Mouse (Mus musculus): ENCODE data around the gene Spock1. TPM values are rescaled to one million over a fixed set of nuclear protein-coding genes. Genes with fewer than 3 reads are reported as not detected.
A peak's percentile ranks its signal among the peaks of the same experiment; 100 is the strongest.

Gene Spock1
- polyA plus RNA-seq (2015; fragmentation: Nextera tagmentation; extraction: Ambion mirVana): 0.08 and 0.12 TPM in 2 replicates

DNA sequence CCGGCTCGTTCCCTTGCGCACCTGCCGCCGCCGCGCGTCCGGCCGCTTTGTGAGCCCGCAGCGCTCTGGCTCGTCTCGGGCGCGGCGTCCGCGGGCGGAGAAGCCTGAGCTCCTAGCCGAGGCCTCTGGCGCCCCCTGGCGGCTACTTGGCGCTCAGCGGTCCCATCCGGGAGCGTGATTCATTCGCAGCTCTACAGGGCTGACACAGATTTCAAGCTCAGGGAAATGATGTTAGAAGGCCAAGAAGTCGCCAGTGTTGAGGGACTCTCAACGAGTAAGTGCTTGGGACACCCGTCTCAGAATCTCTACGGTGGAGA lies at the start of gene Spock1:
TSS of gene Spock1 (minus strand) at position 67 of the 317 bp plus-strand sequence.
- Histone ChIP-seq H3K4me1 (ENCODE audit: control insufficient read depth, low read depth, low read length) (no peaks in the 10 kb centered on the region), H3K4me2 (ENCODE audit: low read depth, low read length) (no peak within 1 kb of the TSS), H3K27ac (ENCODE audit: low read length) (no peak within 1 kb of the TSS), H3K36me3 (ENCODE audit: control insufficient read depth, insufficient read depth) (no peaks in the 10 kb centered on the region), H3K9ac (ENCODE audit: low read depth, low read length) (no peak within 1 kb of the TSS), H3K4me3 (ENCODE audit: low read depth, low read length) (0 out of 2 replicates have a peak within 1 kb of the TSS, but pooled peaks have one; percentile 7), H3K9me3 (replicated peaks; ENCODE audit: control insufficient read depth, low read length) (no peaks in the 10 kb centered on the region), H3K27me3 (ENCODE audit: control insufficient read depth, insufficient read depth, low read depth, low read length) (peaks cover 15% of the 10 kb centered on the region)
- peak; percentile 27; the same call in 1 of the 2 replicates for ATAC-seq (ENCODE audit: low read depth)
- WGBS (ENCODE audit: insufficient replicate concordance): 2% methylated on average over 32 of the region's 32 CpGs

DNA sequence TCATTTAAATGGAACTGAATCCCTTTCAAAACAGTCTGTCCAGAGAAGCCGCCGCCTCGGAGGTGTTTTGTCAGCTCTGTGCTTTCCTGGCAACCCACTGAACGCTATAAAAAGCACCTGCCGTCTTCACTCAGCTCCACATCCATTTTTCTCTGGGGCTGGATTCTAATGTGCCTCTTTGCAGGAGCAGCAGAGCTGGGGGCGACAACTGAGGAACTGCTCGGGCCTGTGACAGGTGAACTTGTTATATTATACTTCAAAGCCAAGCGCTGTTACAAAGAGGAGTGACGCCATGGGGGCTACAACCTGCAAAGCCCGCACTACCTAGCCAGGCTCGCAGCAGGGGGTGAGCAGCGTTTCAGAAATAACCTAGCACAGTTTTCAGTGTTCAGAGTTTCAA lies 42.0 kb upstream of the Spock1 start:
- no peaks in the 10 kb centered on the region for H3K36me3 ChIP-seq (ENCODE audit: control insufficient read depth, insufficient read depth)
- H3K9me3 ChIP-seq (replicated peaks; ENCODE audit: control insufficient read depth, low read length): no peaks in the 10 kb centered on the region
- H3K4me1 ChIP-seq (ENCODE audit: control insufficient read depth, low read depth, low read length): no peaks in the 10 kb centered on the region
- H3K27me3 ChIP-seq (ENCODE audit: control insufficient read depth, insufficient read depth, low read depth, low read length): no peaks in the 10 kb centered on the region
- H3K27ac ChIP-seq (ENCODE audit: low read length): no peak overlapping the region
- WGBS (ENCODE audit: insufficient replicate concordance): 66% methylated on average over 12 of the region's 12 CpGs
- ATAC-seq (ENCODE audit: low read depth): no peak
- no peak overlapping the region for H3K9ac ChIP-seq (ENCODE audit: low read depth, low read length)
- H3K4me3 ChIP-seq (ENCODE audit: low read depth, low read length): no peak overlapping the region
- H3K4me2 ChIP-seq (ENCODE audit: low read depth, low read length): no peak overlapping the region

DNA sequence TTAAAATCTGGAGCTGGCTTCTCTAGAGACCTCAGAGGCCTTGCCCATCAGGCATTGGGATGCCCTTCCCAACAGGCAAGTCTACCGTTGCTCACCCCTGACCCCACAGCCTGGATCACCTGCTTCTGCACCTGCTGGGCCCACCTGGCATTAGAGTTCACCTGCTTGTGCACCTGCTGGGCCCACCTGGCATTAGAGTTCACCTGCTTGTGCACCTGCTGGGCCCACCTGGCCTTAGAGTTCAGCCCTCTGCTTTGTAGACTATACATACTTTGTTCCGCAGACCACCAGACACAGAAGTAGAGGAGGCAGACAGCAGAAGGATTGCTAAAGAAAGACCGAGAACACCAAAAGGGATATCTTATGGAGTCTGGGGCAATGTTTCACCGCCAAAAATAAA lies 41.4 kb upstream of the Spock1 start:
- Histone ChIP-seq H3K4me1 (ENCODE audit: control insufficient read depth, low read depth, low read length) (no peaks in the 10 kb centered on the region), H3K9me3 (replicated peaks; ENCODE audit: control insufficient read depth, low read length) (no peaks in the 10 kb centered on the region), H3K27ac (ENCODE audit: low read length) (no peak overlapping the region), H3K4me3 (ENCODE audit: low read depth, low read length) (no peak overlapping the region), H3K36me3 (ENCODE audit: control insufficient read depth, insufficient read depth) (no peaks in the 10 kb centered on the region), H3K9ac (ENCODE audit: low read depth, low read length) (no peak overlapping the region), H3K27me3 (ENCODE audit: control insufficient read depth, insufficient read depth, low read depth, low read length) (no peaks in the 10 kb centered on the region), H3K4me2 (ENCODE audit: low read depth, low read length) (no peak overlapping the region)
- no peak for ATAC-seq (ENCODE audit: low read depth)
- 76% methylated on average over 4 of the region's 4 CpGs for WGBS (ENCODE audit: insufficient replicate concordance)

DNA sequence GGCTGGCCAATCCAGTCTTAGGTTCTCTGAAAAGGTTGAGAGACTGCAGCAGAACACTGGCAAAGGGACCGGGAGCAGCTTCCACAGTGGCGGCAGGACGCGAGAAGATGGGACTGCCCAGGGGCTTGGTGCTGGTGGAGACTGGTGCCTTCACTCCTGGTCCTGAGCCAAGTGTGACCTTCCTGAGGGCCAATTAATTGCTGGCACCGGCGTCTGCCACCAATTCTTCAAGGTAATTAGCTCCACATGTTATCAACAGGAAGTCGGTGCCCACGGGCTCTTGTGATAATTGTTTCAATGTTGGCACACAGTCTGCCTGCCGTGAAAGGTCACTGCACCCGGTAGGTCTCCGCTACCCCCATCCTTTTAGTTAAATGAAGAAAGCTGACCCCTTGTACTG lies 37.1 kb upstream of the Spock1 start:
- ATAC-seq (ENCODE audit: low read depth): no peak
- H3K9ac ChIP-seq (ENCODE audit: low read depth, low read length): no peak overlapping the region
- H3K27ac ChIP-seq (ENCODE audit: low read length): no peak overlapping the region
- no peak overlapping the region for H3K4me2 ChIP-seq (ENCODE audit: low read depth, low read length)
- no peaks in the 10 kb centered on the region for H3K4me1 ChIP-seq (ENCODE audit: control insufficient read depth, low read depth, low read length)
- 62% methylated on average over 11 of the region's 11 CpGs for WGBS (ENCODE audit: insufficient replicate concordance)
- H3K27me3 ChIP-seq (ENCODE audit: control insufficient read depth, insufficient read depth, low read depth, low read length): no peaks in the 10 kb centered on the region
- no peaks in the 10 kb centered on the region for H3K9me3 ChIP-seq (replicated peaks; ENCODE audit: control insufficient read depth, low read length)
- H3K4me3 ChIP-seq (ENCODE audit: low read depth, low read length): no peak overlapping the region
- H3K36me3 ChIP-seq (ENCODE audit: control insufficient read depth, insufficient read depth): no peaks in the 10 kb centered on the region

DNA sequence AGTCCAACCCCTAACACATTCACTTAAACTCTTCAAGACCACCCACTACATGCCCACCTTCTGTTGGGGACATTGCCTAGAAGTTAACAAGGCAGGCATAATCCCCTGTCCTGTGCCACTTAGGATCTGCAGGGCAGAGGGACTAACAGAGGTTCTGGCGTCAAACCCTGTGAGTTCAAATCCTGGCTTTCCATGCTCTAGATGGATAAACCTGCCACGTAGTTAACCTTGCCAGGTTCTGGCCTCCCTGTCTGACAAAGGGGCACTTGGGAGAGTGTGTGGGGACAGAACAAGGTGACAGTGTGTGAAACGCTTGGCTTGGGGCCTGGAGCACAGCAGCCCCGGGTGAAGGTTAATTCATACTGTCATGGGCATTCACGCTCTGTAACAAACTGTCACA lies 36.3 kb upstream of the Spock1 start:
- Histone ChIP-seq H3K9ac (ENCODE audit: low read depth, low read length) (no peak overlapping the region), H3K27ac (ENCODE audit: low read length) (no peak overlapping the region), H3K36me3 (ENCODE audit: control insufficient read depth, insufficient read depth) (no peaks in the 10 kb centered on the region), H3K27me3 (ENCODE audit: control insufficient read depth, insufficient read depth, low read depth, low read length) (no peaks in the 10 kb centered on the region), H3K4me3 (ENCODE audit: low read depth, low read length) (no peak overlapping the region), H3K4me1 (ENCODE audit: control insufficient read depth, low read depth, low read length) (no peaks in the 10 kb centered on the region), H3K4me2 (ENCODE audit: low read depth, low read length) (no peak overlapping the region), H3K9me3 (replicated peaks; ENCODE audit: control insufficient read depth, low read length) (no peaks in the 10 kb centered on the region)
- WGBS (ENCODE audit: insufficient replicate concordance): 71% methylated on average over 5 of the region's 5 CpGs
- no peak for ATAC-seq (ENCODE audit: low read depth)

DNA sequence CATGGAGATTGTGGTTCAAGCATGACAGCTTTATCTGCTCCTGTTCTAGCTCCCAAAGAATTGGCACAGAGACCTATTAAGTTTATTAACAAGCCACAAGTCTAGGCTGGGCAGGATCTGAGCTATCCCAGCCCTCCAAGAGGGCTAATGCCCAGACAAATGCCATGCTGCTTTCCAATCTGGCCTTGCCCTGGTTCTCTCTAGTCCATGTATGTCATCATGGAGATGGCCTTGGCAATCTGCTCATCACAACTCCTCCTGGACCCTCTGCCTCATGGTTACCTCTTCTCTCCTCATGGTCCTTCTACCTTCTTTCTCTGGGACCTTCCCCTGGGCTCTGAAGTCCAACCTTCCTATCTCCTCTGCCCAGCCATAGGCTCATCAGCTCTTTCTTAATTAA lies 35.8 kb upstream of the Spock1 start:
- H3K4me3 ChIP-seq (ENCODE audit: low read depth, low read length): no peak overlapping the region
- ATAC-seq (ENCODE audit: low read depth): no peak
- H3K36me3 ChIP-seq (ENCODE audit: control insufficient read depth, insufficient read depth): no peaks in the 10 kb centered on the region
- no peak overlapping the region for H3K27ac ChIP-seq (ENCODE audit: low read length)
- no peaks in the 10 kb centered on the region for H3K27me3 ChIP-seq (ENCODE audit: control insufficient read depth, insufficient read depth, low read depth, low read length)
- H3K4me1 ChIP-seq (ENCODE audit: control insufficient read depth, low read depth, low read length): no peaks in the 10 kb centered on the region
- no peak overlapping the region for H3K4me2 ChIP-seq (ENCODE audit: low read depth, low read length)
- no peak overlapping the region for H3K9ac ChIP-seq (ENCODE audit: low read depth, low read length)
- H3K9me3 ChIP-seq (replicated peaks; ENCODE audit: control insufficient read depth, low read length): no peaks in the 10 kb centered on the region

DNA sequence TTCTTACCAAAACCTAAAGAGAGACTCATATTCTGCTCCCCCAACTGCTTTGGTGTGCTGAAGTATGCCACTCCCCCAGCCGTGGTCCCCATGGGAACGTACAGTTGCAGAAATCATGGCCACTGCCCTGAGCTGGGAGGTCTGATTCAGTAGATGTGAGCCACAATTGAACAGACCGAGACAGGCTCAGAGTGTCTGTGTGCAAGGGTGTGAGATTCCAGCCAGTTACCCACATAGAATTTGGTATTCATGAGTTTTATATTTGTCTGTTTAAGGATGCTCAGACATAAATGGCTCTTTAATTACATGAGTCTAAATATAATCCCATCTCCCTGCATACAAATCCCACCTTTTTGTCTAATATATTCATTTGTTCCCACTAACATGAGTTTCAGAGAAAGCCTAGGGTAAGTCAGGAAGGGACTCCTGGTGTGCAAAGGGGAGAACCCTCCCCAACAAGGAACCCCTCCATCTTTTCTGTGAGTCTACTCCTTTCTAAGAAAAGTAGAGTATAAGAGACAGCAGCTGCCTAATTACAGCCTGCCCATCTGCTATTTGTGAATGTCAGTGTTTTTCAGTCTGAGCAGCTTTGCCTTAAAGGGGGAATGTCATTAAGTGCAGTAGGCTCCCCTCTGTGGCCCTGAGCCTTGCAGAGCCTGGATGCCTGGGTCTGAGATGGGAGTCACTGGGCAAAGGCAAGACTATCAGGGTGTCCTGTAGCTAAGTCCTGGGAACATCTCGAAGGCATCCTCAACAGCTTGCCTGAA lies 29.5 kb upstream of the Spock1 start:
- Histone ChIP-seq H3K27ac (ENCODE audit: low read length) (no peak overlapping the region), H3K4me2 (ENCODE audit: low read depth, low read length) (no peak overlapping the region), H3K27me3 (ENCODE audit: control insufficient read depth, insufficient read depth, low read depth, low read length) (no peaks in the 10 kb centered on the region), H3K4me1 (ENCODE audit: control insufficient read depth, low read depth, low read length) (no peaks in the 10 kb centered on the region), H3K9me3 (replicated peaks; ENCODE audit: control insufficient read depth, low read length) (no peaks in the 10 kb centered on the region; the same call in 1 of the 2 replicates), H3K9ac (ENCODE audit: low read depth, low read length) (no peak overlapping the region), H3K36me3 (ENCODE audit: control insufficient read depth, insufficient read depth) (no peaks in the 10 kb centered on the region), H3K4me3 (ENCODE audit: low read depth, low read length) (no peak overlapping the region)
- no peak for ATAC-seq (ENCODE audit: low read depth)
- WGBS (ENCODE audit: insufficient replicate concordance): 52% methylated on average over 4 of the region's 4 CpGs

DNA sequence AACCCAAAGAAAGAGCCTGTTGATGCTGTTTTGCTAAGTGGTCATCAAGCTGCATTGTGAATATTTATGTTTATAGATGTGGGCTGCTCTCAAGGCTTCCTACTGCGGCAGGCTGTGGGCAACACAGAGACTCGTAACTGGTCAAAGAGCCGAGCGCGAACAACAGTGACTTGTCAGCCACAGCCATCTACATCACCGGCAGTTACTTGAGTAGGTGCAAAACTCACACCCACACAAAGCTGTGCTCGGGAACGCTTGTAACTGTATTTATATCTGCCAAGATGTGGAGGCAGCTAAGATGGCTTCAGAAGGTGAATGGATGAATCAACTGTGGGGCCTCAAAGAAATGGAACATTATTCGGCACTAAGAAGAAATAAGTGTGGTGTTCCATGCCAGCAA lies 23.9 kb upstream of the Spock1 start:
- no peak overlapping the region for H3K4me3 ChIP-seq (ENCODE audit: low read depth, low read length)
- WGBS (ENCODE audit: insufficient replicate concordance): 82% methylated on average over 9 of the region's 9 CpGs
- no peak overlapping the region for H3K27ac ChIP-seq (ENCODE audit: low read length)
- no peak for ATAC-seq (ENCODE audit: low read depth)
- no peaks in the 10 kb centered on the region for H3K27me3 ChIP-seq (ENCODE audit: control insufficient read depth, insufficient read depth, low read depth, low read length)
- H3K4me1 ChIP-seq (ENCODE audit: control insufficient read depth, low read depth, low read length): no peaks in the 10 kb centered on the region
- no peak overlapping the region for H3K4me2 ChIP-seq (ENCODE audit: low read depth, low read length)
- no peaks in the 10 kb centered on the region for H3K36me3 ChIP-seq (ENCODE audit: control insufficient read depth, insufficient read depth)
- no peak overlapping the region for H3K9ac ChIP-seq (ENCODE audit: low read depth, low read length)
- H3K9me3 ChIP-seq (replicated peaks; ENCODE audit: control insufficient read depth, low read length): no peaks in the 10 kb centered on the region; the same call in 1 of the 2 replicates

DNA sequence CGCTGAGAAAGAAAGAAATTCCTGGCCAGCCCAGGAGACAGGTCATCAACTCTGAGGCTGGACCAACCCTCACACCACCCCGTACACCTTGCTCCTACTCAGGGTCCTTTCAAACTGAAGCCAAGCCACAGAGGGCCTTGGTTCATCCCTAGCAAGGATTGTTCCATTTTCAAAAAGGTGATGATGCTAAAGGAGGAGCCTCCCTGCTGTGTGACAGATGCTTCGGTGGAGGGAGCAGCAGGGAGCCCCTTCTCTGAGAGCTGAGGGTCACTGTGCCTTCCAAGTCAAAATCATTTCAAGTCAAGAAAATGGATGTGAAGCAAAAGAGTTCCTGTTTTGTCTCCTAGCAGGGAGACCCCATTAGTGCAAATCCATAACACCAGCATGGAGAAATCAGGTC lies 23.2 kb upstream of the Spock1 start:
- H3K9ac ChIP-seq (ENCODE audit: low read depth, low read length): no peak overlapping the region
- no peaks in the 10 kb centered on the region; the same call in 1 of the 2 replicates for H3K9me3 ChIP-seq (replicated peaks; ENCODE audit: control insufficient read depth, low read length)
- no peak for ATAC-seq (ENCODE audit: low read depth)
- H3K4me1 ChIP-seq (ENCODE audit: control insufficient read depth, low read depth, low read length): no peaks in the 10 kb centered on the region
- no peak overlapping the region for H3K4me3 ChIP-seq (ENCODE audit: low read depth, low read length)
- H3K36me3 ChIP-seq (ENCODE audit: control insufficient read depth, insufficient read depth): no peaks in the 10 kb centered on the region
- no peak overlapping the region for H3K4me2 ChIP-seq (ENCODE audit: low read depth, low read length)
- no peak overlapping the region for H3K27ac ChIP-seq (ENCODE audit: low read length)
- WGBS (ENCODE audit: insufficient replicate concordance): 56% methylated on average over 3 of the region's 3 CpGs
- H3K27me3 ChIP-seq (ENCODE audit: control insufficient read depth, insufficient read depth, low read depth, low read length): no peaks in the 10 kb centered on the region
